Mouse (Mus musculus): ENCODE measurements around the gene Crp. TPM values are rescaled to one million over a fixed set of nuclear protein-coding genes. Genes with fewer than 3 reads are reported as not detected.

The Crp gene
- polyA plus RNA-seq, 1 experiment from 2014 or later = 0.69 TPM

DNA sequence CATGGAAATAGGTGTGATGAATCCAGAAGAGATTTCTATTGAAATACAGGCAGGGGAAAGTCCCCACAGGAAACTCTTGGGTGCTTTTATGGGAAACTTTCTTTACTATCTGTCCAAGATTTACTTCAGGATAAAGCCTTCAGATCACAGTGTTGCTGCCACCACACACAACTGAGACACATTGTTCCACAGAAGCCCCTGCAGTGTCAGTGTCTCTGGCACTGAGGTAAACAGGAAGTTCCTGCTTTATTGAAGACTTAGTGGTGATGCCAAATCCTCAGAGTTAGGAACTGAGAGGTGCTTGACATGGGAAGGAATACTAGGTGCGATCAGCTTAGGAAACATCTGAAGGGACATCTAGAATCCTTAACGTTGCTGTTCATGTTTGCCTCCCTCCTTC, 131.1 kb downstream of the Crp start:
- H3K4me2 ChIP-seq (replicated peaks; ENCODE audit: low read depth, low read length) = no peak overlapping the region
- ATAC-seq (ENCODE audit: low FRiP score, low TSS enrichment) = no peak
- H3K27me3 ChIP-seq (ENCODE audit: insufficient read depth, low read length) = no peaks in the 10 kb centered on the region
- H3K9me3 ChIP-seq (ENCODE audit: low read length) = no peaks in the 10 kb centered on the region
- H3K4me3 ChIP-seq (ENCODE audit: low read length) = no peak overlapping the region
- no peaks in the 10 kb centered on the region for H3K36me3 ChIP-seq (ENCODE audit: insufficient read depth, low read length)
- no peaks in the 10 kb centered on the region for H3K4me1 ChIP-seq (ENCODE audit: insufficient read depth, low read length)
- no peak overlapping the region for H3K27ac ChIP-seq (ENCODE audit: low read length)
- 82% methylated on average over 2 of the region's 2 CpGs for WGBS
- no peak overlapping the region for H3K9ac ChIP-seq (replicated peaks; ENCODE audit: low read length)

DNA sequence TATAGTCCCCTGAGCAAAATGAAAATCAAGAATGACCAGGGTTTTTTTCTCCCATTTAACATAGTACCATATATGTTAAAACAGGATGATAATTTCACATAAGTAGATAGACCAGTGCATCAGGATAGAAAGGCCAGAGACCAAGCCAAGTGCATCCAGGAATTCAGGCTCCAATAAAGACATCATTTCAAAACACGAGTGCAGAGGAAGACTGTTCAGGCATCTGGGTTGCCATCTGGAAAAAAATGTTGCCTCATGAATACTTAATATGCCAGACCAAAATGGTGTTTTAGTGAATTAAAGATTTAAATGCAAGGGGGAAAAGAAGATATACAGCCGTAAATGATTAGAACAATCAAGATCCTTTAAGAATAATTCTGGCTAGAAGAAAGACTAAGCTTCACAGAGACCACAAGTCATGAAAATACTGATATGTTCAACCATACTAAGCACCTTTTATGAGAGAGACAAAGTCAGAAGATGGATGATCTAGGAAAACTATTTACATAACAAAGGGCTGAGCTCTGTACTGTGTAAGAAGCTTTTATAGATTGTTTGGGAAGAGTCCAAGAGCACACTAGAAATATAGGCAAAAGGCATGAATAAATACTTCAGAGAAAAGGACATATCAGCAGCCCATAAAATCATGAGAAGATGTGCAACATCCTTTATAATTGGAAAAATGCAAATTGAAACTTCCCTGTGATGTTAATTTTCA, 149.3 kb downstream of the Crp start:
- no peaks in the 10 kb centered on the region for H3K36me3 ChIP-seq (ENCODE audit: insufficient read depth, low read length)
- H3K4me2 ChIP-seq (replicated peaks; ENCODE audit: low read depth, low read length) = no peak overlapping the region
- no peak overlapping the region for H3K27ac ChIP-seq (ENCODE audit: low read length)
- WGBS = 79% methylated on average over 2 of the region's 2 CpGs
- H3K4me1 ChIP-seq (ENCODE audit: insufficient read depth, low read length) = no peaks in the 10 kb centered on the region
- no peak overlapping the region for H3K4me3 ChIP-seq (ENCODE audit: low read length)
- ATAC-seq (ENCODE audit: low FRiP score, low TSS enrichment) = no peak
- H3K9me3 ChIP-seq (ENCODE audit: low read length) = no peaks in the 10 kb centered on the region
- H3K9ac ChIP-seq (replicated peaks; ENCODE audit: low read length) = no peak overlapping the region
- no peaks in the 10 kb centered on the region for H3K27me3 ChIP-seq (ENCODE audit: insufficient read depth, low read length)

DNA sequence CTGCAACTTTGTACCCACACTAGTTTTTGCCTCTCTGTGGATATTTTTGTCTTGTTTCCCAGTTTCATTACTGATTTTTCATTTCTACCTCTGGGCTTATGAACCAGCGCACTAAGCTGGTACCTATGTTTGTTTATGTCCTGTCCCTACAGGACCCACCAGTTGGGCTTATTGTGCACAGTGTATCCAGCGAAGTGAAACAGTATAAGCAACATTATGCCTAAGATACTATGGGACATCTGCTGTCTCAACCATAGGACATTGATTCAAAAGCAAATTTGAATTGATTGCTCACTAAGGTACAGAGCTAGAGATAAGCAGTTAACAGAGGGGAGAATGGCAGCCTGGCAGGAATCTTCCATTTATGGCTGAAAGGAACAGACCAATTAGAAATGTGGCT, 150.3 kb downstream of the Crp start:
- Histone ChIP-seq H3K9me3 (ENCODE audit: low read length) (no peaks in the 10 kb centered on the region), H3K9ac (replicated peaks; ENCODE audit: low read length) (no peak overlapping the region), H3K27ac (ENCODE audit: low read length) (no peak overlapping the region), H3K27me3 (ENCODE audit: insufficient read depth, low read length) (no peaks in the 10 kb centered on the region), H3K36me3 (ENCODE audit: insufficient read depth, low read length) (no peaks in the 10 kb centered on the region), H3K4me3 (ENCODE audit: low read length) (no peak overlapping the region), H3K4me1 (ENCODE audit: insufficient read depth, low read length) (no peaks in the 10 kb centered on the region), H3K4me2 (replicated peaks; ENCODE audit: low read depth, low read length) (no peak overlapping the region)
- no peak for ATAC-seq (ENCODE audit: low FRiP score, low TSS enrichment)
- 88% methylated on average over 2 of the region's 2 CpGs for WGBS

DNA sequence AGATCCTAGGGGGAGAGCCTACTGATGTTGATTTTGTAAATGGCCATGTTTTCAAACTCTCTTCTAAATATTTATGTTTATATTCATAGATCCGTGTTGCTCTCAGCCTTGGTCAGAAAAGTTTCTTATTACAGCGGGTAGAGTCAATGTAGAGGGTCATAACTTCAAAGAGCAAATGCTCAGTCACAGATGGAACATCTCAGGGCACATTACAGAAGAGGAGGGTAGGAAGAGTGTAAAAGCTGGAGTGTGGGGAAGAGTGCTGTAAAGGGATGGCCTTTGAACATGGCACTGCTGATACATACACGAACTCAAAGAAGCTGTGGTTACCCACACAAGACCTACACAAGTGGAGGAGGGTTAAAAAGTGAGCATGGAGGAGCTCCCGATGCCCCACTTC, 177.4 kb downstream of the Crp start:
- WGBS = 69% methylated on average over 4 of the region's 4 CpGs
- H3K9me3 ChIP-seq (ENCODE audit: low read length) = no peaks in the 10 kb centered on the region
- no peaks in the 10 kb centered on the region for H3K4me1 ChIP-seq (ENCODE audit: insufficient read depth, low read length)

GRCm38 (mm10) chr1:172876675-172877074, 178.8 kb downstream of the Crp start:
- 0 out of 2 replicates have a peak, but pooled peaks have one; percentile 27 for ATAC-seq (ENCODE audit: low FRiP score, low TSS enrichment)
- Histone ChIP-seq H3K27ac (ENCODE audit: low read length) (no peak overlapping the region), H3K27me3 (ENCODE audit: insufficient read depth, low read length) (no peaks in the 10 kb centered on the region), H3K4me3 (ENCODE audit: low read length) (no peak overlapping the region), H3K4me2 (replicated peaks; ENCODE audit: low read depth, low read length) (no peak overlapping the region), H3K4me1 (ENCODE audit: insufficient read depth, low read length) (no peaks in the 10 kb centered on the region), H3K9ac (replicated peaks; ENCODE audit: low read length) (no peak overlapping the region), H3K36me3 (ENCODE audit: insufficient read depth, low read length) (no peaks in the 10 kb centered on the region), H3K9me3 (ENCODE audit: low read length) (no peaks in the 10 kb centered on the region)
- WGBS = 61% methylated on average over 1 of the region's 1 CpGs

More for the DNA sequence above, 177.4 kb downstream of the Crp start:
- no peak overlapping the region for H3K27ac ChIP-seq (ENCODE audit: low read length)
- ATAC-seq (ENCODE audit: low FRiP score, low TSS enrichment) = no peak
- H3K36me3 ChIP-seq (ENCODE audit: insufficient read depth, low read length) = no peaks in the 10 kb centered on the region
- no peaks in the 10 kb centered on the region for H3K27me3 ChIP-seq (ENCODE audit: insufficient read depth, low read length)
- H3K9ac ChIP-seq (replicated peaks; ENCODE audit: low read length) = no peak overlapping the region
- H3K4me3 ChIP-seq (ENCODE audit: low read length) = no peak overlapping the region
- no peak overlapping the region for H3K4me2 ChIP-seq (replicated peaks; ENCODE audit: low read depth, low read length)

Other genes with a start within 250 kb of the Crp start
- gene Slamf9, start 222.7 kb upstream of the Crp start, polyA plus RNA-seq (2015; fragmentation: Nextera tagmentation; extraction: Ambion mirVana) = 1.0 and 1.7 TPM in 2 replicates
- gene Igsf9, start 216.3 kb upstream of the Crp start, polyA plus RNA-seq (2015; fragmentation: Nextera tagmentation; extraction: Ambion mirVana) = 45.7 and 58.1 TPM in 2 replicates
- gene Tagln2, start 198.0 kb upstream of the Crp start, polyA plus RNA-seq (2015; fragmentation: Nextera tagmentation; extraction: Ambion mirVana) = 280 and 282 TPM in 2 replicates
- 1.9 and 2.5 TPM in 2 replicates for gene Cfap45, start 177.3 kb upstream of the Crp start, polyA plus RNA-seq (2015; fragmentation: Nextera tagmentation; extraction: Ambion mirVana)
- gene Vsig8, start 142.1 kb upstream of the Crp start, polyA plus RNA-seq (2015; fragmentation: Nextera tagmentation; extraction: Ambion mirVana) = 0.34 and 0.68 TPM in 2 replicates
- 0.12 TPM in 1 of 2 replicates, not detected in the other for gene Slamf8, start 107.5 kb upstream of the Crp start, polyA plus RNA-seq (2015; fragmentation: Nextera tagmentation; extraction: Ambion mirVana)
- gene Fcrl6, start 95.5 kb upstream of the Crp start, polyA plus RNA-seq (2015; fragmentation: Nextera tagmentation; extraction: Ambion mirVana) = not detected in 2 replicates
- 18.5 and 21.7 TPM in 2 replicates for gene Dusp23, start 65.1 kb upstream of the Crp start, polyA plus RNA-seq (2015; fragmentation: Nextera tagmentation; extraction: Ambion mirVana)
- gene Apcs, start 197.0 kb downstream of the Crp start, polyA plus RNA-seq (2015; fragmentation: Nextera tagmentation; extraction: Ambion mirVana) = 3.2 and 4.6 TPM in 2 replicates